Mouse (Mus musculus): ENCODE results near the gene Krt16.

The Krt16 gene

DNA sequence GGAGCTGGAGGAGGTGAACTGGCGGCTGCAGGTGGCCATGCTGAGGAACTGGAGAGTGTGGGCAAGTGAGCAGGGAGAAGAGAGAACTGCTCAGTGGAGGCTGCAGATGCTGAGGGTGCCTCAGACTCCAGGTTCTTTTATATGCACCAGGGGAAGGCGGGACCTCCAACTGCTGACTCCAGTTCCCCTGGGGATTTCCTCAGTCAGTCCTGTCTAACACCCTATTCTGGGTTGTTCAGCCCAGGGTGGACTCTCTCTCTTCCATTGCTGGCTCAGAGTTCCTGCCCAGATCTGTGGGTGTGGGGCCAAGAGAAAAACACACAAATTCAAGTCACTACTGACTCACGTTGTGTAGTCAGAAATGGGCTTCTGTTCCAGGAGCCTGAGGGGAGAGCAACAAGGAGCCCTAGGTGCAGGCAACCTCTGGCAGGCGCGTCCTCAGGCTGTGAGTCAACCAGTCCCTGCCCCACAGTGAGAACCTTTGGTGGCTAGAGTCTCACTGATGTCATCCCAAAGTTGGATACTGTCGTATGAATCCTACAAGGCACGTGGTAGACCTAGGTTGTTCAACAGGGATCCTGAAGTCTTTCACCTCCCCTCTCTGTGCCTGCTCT, at the start of gene Krt16:
TSS of gene Krt16 (minus strand) at position 51 of the 614 bp plus-strand sequence.
- no peak for DNase-seq (ENCODE audit: low read depth in 1 of 2, low spot score in 2 of 2)

DNA sequence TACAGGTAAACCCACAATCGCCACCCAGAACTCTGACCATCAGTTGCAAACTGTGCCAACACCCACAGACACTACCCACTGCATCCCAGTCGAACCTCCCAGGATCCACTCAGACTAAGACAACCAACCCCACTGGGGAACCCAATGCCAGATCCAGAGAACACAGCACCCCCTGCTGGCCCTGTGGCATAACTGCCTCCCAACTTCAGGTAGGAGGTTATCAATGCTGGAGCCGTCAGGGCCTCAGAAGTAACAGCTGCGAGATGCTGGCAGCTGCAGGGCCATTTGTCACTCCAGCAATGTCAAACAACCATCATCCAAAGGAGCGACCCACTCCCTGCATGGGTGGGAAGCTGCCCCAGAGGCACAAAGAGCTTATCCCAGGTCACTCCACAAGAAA, 49.1 kb upstream of the Krt16 start:
- DNase-seq (ENCODE audit: low read depth in 1 of 2, low spot score in 2 of 2), result no peak

DNA sequence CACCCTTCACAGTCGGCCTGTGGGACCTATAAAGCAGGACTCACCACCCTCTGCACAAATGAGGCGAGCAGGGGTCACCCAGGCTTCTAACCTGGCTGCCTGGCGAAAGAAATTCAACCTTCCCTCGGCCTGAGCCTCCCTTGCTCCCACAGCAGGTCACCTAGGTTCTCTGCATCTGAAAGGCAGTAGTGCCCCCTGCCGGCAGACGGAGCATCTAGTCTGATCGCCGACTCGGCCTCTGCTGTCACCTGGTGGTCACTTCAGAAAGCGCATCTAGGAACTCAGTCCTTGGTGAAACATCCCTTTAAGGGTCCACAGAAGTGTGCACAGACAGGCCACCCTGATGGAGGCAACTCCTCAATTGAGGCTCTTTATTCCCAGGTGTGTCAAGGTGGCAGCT, 46.6 kb upstream of the Krt16 start:
- peak; percentile 32 to 64 for DNase-seq (ENCODE audit: low read depth in 1 of 2, low spot score in 2 of 2)

DNA sequence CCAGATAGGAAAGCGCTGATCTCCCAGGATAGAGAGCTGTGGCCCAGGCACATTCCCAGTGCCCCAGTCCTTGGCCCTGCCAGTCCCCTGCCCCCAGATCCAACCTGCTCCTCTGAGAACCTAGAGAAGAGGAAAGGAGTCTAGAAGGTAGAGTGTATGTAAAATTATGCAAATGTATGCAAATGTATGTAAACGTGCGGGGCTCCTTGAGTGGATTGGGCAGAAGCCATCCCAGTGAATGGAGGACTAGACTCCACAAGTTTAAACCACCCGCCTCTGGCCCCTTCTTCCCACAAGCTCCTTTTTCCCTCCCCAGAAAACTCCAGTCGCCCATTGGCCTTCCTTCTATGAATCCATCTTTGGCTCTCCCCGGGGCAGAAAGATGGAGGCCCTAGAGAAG, 44.2 kb upstream of the Krt16 start:
- no peak for DNase-seq (ENCODE audit: low read depth in 1 of 2, low spot score in 2 of 2)

DNA sequence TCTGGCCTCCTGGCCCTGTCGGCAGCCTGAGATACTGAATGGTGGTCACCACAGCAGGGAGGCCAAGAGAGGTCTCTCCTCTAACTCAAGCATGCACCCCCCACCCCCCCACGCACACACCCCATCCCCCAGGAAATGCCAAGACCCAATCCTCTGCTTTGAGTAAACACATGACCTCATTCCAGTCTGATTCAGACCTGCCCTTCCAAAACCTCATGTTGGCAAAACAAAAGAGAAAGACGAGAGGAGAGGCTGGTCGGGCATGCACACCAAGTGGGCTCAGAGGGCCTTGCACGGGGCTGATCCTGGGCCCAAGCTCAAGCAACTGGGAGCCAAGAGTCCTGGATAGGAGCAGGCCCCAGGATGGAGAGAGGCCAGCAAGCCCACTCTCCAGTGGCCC, 41.5 kb upstream of the Krt16 start:
- DNase-seq (ENCODE audit: low read depth in 1 of 2, low spot score in 2 of 2), result no peak

DNA sequence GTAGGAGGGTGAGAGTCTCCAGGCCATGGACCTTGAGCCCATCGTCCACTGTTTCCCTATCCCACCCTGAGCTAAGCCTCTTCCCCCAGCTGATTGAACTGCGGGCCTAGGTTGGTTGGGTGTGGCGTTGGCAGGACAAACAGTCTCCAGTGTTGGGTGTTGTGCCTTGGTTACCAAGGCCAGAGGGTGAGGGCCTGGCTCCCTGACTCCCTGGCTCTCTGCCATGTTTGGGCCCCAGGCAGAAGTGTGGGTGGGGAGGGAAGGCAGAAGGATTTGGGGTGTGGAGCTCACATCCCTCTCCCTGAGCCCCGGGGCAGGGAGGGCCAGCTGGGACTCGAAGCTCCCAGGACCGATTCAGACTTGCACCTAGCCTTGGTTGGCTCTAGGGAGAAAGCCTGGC, 40.2 kb upstream of the Krt16 start:
- DNase-seq (ENCODE audit: low read depth in 1 of 2, low spot score in 2 of 2), result no peak

DNA sequence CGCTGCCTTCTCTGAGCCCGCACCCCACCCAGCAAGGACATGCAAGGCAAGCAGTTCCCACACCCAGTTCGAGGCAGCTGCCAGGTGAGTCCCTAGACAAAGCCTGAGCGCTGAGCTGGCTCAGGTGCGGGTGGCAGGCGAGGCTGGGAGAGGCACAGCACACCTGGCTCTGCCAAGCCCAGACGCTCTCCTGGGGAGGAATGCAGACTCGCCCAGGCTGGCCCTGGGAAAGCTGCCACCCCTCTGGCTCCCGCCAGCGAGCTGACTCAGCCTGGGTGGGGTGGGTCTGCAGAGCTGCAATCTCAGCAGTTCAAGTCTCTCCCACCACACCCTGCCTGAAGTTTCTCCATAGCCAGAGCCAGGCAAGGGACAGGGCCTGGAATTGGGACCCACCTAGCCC, 38.3 kb upstream of the Krt16 start:
- DNase-seq (ENCODE audit: low read depth in 1 of 2, low spot score in 2 of 2), result no peak

DNA sequence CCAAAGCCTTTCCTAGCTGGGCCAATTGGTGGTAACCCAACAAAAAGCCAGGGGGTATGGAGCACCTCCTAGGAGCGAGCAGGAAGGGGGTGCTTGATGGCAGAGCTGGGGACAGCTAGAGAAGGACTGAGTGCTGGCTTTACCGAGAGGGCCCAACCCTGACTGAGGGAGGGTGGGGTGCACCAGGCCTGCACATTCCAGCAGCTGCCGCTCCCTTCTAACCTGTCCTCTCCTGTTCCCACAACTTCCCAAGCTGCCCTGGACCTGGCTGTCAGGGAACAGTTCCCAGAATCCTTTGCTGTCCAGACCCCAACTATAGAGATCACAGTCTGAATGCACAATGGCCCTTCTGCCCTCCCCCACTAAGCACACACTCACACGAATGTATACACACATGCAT, 36.3 kb upstream of the Krt16 start:
- no peak for DNase-seq (ENCODE audit: low read depth in 1 of 2, low spot score in 2 of 2)

DNA sequence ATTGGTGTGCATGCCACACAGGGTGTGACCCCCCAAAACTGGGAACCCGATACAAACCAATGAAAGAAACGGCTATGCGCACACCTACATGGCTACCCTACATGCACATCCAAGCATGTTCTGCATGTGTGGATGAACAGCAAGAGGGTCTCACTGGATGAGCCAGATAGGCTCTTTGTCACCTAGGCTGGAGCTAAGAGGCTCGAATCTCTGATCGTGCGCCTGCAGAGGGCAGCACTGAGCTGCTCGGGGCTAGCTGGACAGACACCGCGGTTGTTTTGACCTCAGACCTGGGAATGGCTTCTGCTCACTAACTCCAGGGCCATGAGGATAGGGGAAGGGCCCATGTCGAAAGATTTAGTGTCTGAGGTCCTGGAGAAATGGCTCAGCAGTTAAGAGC, 33.8 kb upstream of the Krt16 start:
- peak in 1 of 2 experiments; percentile 35 for DNase-seq (ENCODE audit: low read depth in 1 of 2, low spot score in 2 of 2)

DNA sequence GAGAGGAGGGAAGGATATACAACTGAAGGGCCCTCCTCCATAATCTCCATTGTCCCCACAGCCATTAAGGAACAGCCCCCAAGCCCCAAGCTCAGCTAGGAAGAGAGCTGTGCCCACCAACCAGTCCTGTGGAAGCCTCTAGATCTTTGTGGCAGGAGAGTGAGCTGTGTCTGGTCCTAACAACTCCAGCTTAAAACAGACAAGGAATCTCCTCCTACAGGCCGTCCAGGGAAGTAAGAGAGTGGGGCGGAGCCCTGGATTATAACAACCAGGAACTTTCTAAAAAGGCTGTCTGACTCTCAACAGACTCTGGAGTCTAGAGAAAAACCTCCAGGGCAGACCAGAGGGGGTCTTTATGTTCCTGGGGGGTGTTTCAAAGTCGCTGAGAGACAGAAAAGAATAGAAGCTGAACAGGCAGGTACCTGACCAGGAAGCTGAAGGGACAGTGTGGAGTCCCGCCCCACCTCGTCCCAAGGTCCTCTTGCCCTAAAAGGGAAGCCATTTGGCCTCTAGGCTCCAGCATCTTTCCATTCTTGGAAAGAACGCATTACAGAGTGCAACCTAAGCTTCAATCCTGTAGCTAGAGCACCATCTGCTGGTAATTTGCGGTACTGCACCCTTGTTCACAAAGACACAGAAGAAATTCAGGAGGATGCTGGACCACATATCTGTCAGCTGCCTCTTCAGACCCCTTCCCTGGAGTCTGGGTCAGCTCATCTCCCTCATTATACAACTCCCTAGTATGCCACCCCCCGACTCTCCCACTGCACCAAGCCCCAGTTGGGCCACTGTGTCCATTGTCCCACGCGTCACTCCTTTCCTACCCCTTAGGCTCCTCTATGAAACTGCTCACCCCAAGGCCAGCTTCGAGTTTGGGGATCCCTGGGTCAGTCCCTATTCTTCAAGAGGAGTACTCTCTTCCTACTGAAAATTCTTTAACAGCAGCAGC, 33.2 kb upstream of the Krt16 start:
- DNase-seq (ENCODE audit: low read depth in 1 of 2, low spot score in 2 of 2), result peak; percentile 26 to 63

DNA sequence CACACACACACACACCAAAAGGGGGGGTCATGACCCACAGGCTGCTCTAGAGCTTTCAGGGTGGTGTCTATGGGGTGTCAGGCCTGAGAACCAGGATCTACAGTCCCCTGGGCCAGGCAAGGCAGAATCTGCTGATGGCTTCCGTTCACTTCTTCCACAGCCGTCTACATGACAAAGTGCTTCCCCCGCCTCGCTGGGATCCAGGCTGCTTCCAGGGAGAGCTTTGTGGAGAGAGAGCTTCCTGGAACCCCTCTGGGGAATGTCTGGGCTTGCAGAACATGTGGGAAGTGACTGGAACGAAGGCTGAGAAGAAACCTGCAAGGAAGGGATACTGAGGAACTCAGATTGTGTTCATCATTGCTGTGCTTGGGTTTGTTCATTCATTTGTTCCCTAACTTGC, 30.1 kb upstream of the Krt16 start:
- no peak for DNase-seq (ENCODE audit: low read depth in 1 of 2, low spot score in 2 of 2)

DNA sequence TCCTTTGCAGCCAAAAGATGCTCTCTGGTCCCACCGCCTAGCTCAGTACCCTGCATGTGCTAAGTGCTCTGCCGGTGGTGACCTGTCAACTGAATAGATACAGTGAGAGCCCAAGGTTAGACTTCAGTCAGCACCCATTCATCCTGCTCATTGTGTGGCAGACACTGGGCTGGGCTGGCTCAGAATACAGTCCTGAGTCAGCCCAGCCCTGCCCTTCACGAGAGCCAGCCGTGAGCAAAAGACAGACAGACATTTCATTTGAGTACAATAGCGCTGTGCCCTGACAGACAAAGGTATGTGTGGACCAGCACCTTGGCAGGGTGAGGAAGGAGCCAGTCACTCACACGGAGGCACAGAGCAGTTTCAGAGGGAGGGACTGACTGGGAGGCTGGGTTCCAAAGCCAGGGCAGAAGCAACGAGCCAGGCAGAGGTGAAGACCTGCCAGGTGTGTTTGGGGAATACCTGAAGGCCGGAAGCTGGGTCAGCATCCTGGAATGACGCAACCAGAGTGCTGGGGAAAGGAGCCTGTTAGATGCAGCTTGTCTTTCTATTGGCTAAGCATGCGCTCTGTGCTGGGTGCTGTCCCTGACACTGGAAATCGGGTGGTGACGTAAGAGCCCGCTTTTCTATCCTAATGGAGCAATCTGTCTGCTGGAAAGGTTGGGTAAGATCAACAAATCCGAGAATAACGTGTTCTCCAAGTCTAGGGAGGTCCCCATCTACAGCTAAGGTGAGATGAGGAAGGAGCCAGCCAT, 29.2 kb upstream of the Krt16 start:
- no peak for DNase-seq (ENCODE audit: low read depth in 1 of 2, low spot score in 2 of 2)

DNA sequence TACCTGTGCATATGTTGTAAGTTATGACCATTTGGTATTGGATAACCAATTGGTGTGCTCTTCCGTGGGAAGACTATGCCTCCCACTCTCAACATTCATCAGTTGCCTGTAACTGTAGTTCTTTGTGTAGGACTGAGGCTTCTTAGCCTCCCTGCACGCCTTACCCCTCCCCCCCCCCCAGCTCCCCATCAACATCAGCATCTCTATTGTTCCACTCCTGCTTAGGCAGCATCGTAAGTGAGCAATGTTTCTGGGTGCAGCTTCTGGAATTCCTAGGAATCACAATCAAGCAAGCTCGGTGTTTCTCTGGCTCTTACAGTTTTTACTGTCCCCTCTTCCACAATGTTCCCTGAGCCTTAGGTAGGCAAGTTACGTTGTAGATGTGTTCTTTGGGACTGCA, 26.8 kb upstream of the Krt16 start:
- DNase-seq (ENCODE audit: low read depth in 1 of 2, low spot score in 2 of 2), result no peak

DNA sequence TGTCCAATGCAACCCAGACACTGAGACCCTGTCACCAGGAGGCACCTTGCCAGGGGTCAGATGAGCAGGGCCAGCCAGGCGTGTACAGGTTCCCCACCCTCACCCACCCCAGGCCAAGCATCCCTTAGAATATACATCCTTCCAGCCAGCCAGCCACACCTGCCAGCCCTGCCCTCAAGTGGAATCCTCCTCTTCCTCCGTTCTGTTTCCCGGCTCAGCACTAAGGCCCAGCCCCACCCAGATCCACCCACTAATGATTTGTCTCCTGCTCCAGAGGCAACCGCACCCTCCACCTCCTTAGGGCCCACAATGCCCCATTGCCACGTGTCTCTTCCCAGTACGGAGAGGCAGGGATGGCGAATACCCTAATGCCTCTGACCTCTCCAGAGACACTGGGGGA, 26.0 kb upstream of the Krt16 start:
- DNase-seq (ENCODE audit: low read depth in 1 of 2, low spot score in 2 of 2), result no peak

DNA sequence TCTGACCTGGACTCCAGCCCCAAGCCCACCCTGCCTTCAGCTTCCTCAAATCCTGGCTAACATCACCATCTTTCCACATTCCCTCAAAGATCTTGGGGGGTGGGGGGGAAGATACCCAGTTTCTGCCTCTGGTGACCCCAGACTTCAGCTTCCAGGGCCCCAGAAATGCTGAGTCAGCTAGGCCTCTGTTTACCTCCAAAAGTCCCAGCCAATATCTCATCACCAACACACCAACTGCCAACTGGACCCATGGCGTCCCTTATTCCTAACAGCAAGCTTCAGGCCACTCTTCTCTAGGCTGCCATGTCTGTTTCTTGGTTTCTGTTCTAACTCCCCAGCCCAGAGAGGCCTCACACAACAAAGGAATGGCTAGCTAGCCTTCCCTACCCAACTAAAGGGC, 23.2 kb upstream of the Krt16 start:
- no peak for DNase-seq (ENCODE audit: low read depth in 1 of 2, low spot score in 2 of 2)

DNA sequence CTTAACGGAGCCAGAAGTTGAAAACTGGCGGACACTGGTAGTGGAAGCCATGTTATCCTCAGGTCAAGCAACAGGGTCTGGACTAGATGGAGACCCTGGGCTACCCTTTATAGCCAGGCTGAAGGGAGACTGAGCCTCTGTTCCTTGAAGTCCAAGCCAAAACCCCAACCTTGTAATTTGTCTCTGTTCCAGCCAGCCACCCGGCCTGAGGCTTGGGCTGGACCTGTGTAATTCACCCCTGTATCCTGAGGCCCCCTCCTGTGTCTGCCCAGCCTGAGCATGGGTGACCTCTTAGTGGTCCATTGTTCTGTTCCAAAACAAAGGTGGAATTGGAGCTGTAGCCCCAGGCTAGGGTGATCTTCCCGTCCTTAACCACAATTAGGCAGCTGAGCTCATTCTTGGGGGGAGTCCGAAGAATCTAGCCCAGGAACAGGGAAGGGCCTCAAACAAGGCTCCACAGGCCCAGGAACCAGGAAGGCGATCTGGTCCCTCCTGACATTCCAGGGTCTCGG, 21.2 kb upstream of the Krt16 start, which contains the start of gene Krt42:
TSS of gene Krt42 (minus strand) at position 51 of the 512 bp plus-strand sequence.
- DNase-seq (ENCODE audit: low read depth in 1 of 2, low spot score in 2 of 2), result no peak

DNA sequence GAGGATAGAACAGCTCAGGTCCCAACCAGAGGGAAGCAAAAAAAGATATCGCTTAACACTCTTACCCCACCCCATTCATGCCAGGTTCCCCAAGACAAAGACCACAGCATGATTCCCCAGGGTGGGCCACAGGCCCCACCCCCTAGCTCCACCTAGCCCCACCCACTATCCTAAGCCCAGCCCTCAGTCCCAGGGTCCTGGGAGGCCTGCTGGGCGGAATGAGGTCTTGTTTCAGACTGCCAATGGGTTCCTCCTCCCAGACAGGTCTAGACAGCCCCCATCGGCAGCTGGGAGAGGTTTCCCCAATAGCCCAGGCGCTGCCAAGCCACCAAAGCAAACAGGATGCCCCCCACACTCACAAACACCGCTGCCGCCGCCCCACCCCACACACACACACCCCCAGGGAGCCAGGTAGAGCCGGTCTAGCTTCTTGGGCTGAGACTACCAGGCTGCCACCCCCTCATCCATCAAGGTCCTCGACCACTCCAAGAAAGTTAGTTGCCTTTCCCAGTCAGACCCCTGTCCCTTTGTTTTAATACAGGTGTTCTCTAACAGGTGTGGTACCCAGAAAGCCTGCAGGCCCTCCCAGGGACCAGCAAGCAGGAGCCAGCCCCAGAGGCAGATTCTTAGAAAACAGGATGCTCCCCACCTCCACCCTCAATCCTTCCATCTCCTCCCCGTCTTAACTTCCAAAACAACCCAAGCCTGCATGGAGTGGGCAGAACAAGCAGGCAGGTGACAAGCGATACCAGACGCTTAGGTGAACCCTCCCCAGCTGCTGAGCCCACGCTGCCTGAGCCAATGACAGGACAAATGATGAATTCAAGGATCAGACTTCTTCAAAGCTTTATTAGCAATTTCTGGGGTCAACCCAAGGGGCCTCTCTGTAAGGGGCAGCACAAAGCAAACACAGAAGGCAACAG, 13.6 kb upstream of the Krt16 start:
- DNase-seq (ENCODE audit: low read depth in 1 of 2, low spot score in 2 of 2), result no peak

DNA sequence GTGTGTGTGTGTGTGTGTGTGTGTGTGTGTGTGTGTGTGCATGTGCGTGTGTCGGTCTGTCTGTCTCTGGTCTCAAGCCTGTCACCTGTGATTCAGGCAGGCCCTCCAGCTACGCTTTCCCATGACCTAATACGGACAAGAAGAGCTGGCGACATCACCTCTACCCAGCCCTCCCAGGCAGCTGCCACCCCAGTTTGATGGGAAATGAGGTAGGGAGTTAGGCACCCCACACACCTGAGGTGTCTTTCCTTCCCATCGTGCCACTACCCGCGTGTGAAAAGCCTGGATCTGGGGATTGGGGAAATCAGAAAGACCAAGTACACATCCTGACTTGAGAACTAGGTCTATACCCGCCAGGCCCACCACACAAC, 12.5 kb upstream of the Krt16 start:
- DNase-seq (ENCODE audit: low read depth in 1 of 2, low spot score in 2 of 2), result no peak

DNA sequence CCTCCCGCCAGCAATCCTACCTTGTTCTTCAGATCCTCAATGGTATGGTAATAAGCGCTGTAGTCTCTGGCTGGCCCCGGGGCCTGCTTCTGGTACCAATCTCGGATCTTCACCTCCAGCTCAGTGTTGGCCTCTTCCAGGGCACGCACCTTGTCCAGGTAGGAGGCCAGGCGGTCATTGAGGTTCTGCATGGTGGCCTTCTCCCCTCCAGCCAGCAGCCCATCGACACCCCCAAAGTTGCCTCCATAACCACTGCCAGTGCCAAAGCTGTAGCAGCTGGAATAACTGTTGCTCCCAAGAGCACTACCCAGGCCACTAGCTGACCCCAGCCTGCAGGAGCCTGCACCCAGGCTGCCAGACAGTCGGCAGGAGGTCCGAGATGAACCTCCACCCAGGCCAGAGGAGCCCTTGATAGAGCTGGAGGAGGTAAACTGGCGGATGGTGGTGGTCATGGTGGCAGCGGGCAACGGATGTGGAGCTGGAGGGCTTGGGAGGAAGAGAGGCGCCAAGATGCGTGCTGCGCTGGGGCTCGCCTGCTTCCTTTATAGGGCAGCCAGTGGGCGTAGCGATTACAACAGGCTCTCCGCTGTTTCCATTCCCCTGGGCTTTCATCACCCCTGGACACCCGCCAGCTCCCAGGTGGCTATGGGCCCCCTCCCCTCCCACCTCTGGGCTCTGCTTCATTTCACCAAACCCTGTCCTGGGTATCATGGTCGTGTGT, 12.0 kb upstream of the Krt16 start, which contains the start of gene Krt17:
TSS of gene Krt17 (minus strand) at position 516 of the 721 bp plus-strand sequence.
- no peak for DNase-seq (ENCODE audit: low read depth in 1 of 2, low spot score in 2 of 2)

DNA sequence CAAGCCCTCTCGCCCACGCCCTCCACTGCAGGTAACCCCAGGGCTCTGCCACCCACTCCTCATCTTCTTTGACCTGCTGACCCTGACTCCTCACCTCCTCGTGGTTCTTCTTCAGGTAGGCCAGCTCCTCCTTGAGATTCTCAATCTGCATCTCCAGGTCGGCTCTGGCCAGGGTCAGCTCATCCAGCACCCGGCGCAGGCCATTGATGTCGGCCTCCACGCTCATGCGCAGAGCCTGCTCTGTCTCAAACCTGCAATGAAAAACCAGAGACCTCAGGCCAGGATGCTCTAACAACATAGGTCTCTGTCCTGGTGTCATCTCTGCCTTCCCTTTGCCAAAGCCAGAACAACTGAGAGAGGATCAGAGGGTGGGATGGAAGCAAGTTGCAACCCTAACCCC, 10.4 kb upstream of the Krt16 start:
- DNase-seq (ENCODE audit: low read depth in 1 of 2, low spot score in 2 of 2), result no peak
